Mouse (Mus musculus) E14TG2a.4 (cell line): ENCODE measurements around the gene Cdk11b.

Experiments
- CTCF ChIP-seq: conservative IDR thresholded peaks from 2 replicates; pipeline ENCODE4 v1.5.1; 2014; ENCODE audit warnings: low read length
- NANOG ChIP-seq: IDR thresholded peaks from 2 replicates; pipeline ENCODE4 v1.6.1; 2014; ENCODE audit warnings: borderline replicate concordance, low read length, mixed read lengths
- POU5F1 ChIP-seq: IDR thresholded peaks from 2 replicates; pipeline ENCODE4 v1.6.1; 2014; ENCODE audit warnings: low read length, borderline replicate concordance

- TF ChIP-seq CTCF (no peak), POU5F1 (no peak), NANOG (no peak)
Measured at GRCm38 (mm10) chr4:155653086-155653450, 28.4 kb downstream of the Cdk11b start, which contains the start of gene Mmp23.
